Mouse (Mus musculus) frontal cortex, postnatal 25 days (tissue): Measurements from ENCODE around the gene Cel.
"Not testable (repeated sequence)": the region's sequence is repeated elsewhere in the genome, so short reads cannot be mapped to it uniquely, and the experiment has no call there.

Experiments used
- DNase-seq, 2 experiments: peaks; one replicate each; pipeline ENCODE4 v3.0.0; 2022; ENCODE audit warnings: low spot score in 2 of 2

The Cel gene

GRCm38 (mm10) chr2:28521571-28522151, 41.5 kb downstream of the Cel start:
- DNase-seq = no peak

- no peak for DNase-seq
Measured at GRCm38 (mm10) chr2:28520581-28520980, 42.6 kb downstream of the Cel start.

- DNase-seq = no peak
Measured at GRCm38 (mm10) chr2:28518231-28518630, 45.0 kb downstream of the Cel start.

- peak in 1 of 2 experiments; percentile 61 for DNase-seq
Measured at GRCm38 (mm10) chr2:28517206-28517909, 45.8 kb downstream of the Cel start.

- peak; percentile 86 to 87 for DNase-seq
Measured at GRCm38 (mm10) chr2:28514489-28514888, 48.7 kb downstream of the Cel start.

GRCm38 (mm10) chr2:28513431-28514370, 49.5 kb downstream of the Cel start:
- no peak for DNase-seq

- no peak for DNase-seq
Measured at GRCm38 (mm10) chr2:28512798-28513401, 50.3 kb downstream of the Cel start, which contains the start of gene Ralgds. Gene Ralgds (plus strand): TSS chr2:28513125.

- not testable (repeated sequence) for DNase-seq
Measured at GRCm38 (mm10) chr2:28511600-28511999, 51.6 kb downstream of the Cel start.

GRCm38 (mm10) chr2:28506291-28506690, 56.9 kb downstream of the Cel start:
- DNase-seq = no peak

GRCm38 (mm10) chr2:28505795-28506194, 57.4 kb downstream of the Cel start, which contains the start of gene Gm10134:
Gene Gm10134 (plus strand): TSS chr2:28506095.
- DNase-seq = no peak
